Mouse (Mus musculus): Measurements from ENCODE around the gene Mob4. TPM values are rescaled to one million over a fixed set of nuclear protein-coding genes. Genes with fewer than 3 reads are reported as not detected.

Gene Mob4
- polyA plus RNA-seq (2015; fragmentation: Nextera tagmentation; extraction: Ambion mirVana), result 143 and 145 TPM in 2 replicates

DNA sequence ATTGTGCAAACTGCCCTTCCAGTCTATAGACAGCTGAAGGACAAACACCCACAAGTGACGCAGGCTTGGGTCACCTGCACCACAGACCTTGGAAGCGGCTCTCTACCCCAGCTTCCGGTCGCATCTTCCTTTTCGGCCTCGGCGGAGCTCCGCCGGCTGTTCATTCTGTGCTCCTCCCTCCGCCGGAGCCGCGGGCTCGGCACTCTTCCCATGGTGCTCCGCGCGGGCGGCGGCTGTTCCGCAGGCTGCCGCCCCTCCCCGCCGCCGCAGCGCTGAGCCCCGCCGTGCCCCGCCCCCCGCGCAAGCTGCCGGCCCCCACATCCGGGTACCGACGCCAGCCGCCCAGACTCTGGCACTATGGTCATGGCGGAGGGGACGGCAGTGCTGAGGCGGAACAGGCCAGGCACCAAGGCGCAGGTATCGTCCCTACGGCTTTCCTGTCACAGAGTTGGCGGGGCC, at the start of gene Mob4:
Gene Mob4 (plus strand): TSS at position 289 of the 459 bp plus-strand sequence.
- ATAC-seq (ENCODE audit: low read depth), result peak; percentile 97
- H3K4me3 ChIP-seq (ENCODE audit: low read length), result peak within 1 kb of the TSS; percentile 98
- H3K27ac ChIP-seq (ENCODE audit: low read length), result peak within 1 kb of the TSS; percentile 98
- peak within 1 kb of the TSS; percentile 99 for H3K9ac ChIP-seq (ENCODE audit: low read length)
- under 1% methylated on average over 42 of the region's 42 CpGs for WGBS
- H3K4me1 ChIP-seq (replicated peaks; ENCODE audit: control insufficient read depth, insufficient read depth, low read length), result peaks cover 12% of the 10 kb centered on the region
- H3K27me3 ChIP-seq (ENCODE audit: control insufficient read depth, insufficient read depth, low read depth, low read length), result no peaks in the 10 kb centered on the region
- H3K36me3 ChIP-seq (ENCODE audit: control insufficient read depth, insufficient read depth, low read length), result no peaks in the 10 kb centered on the region
- peak within 1 kb of the TSS; percentile 73 for H3K4me2 ChIP-seq (ENCODE audit: low read depth, low read length)
- no peaks in the 10 kb centered on the region for H3K9me3 ChIP-seq (ENCODE audit: control insufficient read depth, low read length)

DNA sequence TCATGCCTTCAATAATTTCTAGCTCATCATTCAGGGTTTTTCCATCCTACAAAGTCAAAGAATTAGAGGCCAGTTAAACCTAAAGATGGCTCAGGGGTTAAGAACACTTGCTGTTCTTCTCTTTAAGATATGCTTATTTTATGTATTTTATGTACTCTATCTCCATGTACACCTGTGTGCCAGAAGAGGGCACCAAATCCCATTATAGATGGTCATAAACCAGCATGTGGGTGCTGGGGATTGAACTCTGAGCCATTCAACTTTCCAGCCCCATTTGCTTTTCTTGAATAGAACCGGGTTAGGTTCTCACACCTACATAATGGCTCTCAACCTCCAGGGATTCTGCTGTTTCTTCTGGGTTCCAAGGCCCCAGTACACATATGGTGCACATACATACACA, 48.9 kb upstream of the Mob4 start:
- Histone ChIP-seq H3K4me1 (replicated peaks; ENCODE audit: control insufficient read depth, insufficient read depth, low read length) (peaks cover 13% of the 10 kb centered on the region), H3K4me2 (ENCODE audit: low read depth, low read length) (no peak overlapping the region), H3K27me3 (ENCODE audit: control insufficient read depth, insufficient read depth, low read depth, low read length) (no peaks in the 10 kb centered on the region), H3K27ac (ENCODE audit: low read length) (no peak overlapping the region), H3K9ac (ENCODE audit: low read length) (no peak overlapping the region), H3K9me3 (ENCODE audit: control insufficient read depth, low read length) (0 out of 2 replicates have a peak, but pooled peaks cover 3% of the 10 kb centered on the region), H3K4me3 (ENCODE audit: low read length) (no peak overlapping the region), H3K36me3 (ENCODE audit: control insufficient read depth, insufficient read depth, low read length) (peaks cover 45% of the 10 kb centered on the region)
- ATAC-seq (ENCODE audit: low read depth), result no peak
- WGBS, result 78% methylated on average over 1 of the region's 1 CpGs

DNA sequence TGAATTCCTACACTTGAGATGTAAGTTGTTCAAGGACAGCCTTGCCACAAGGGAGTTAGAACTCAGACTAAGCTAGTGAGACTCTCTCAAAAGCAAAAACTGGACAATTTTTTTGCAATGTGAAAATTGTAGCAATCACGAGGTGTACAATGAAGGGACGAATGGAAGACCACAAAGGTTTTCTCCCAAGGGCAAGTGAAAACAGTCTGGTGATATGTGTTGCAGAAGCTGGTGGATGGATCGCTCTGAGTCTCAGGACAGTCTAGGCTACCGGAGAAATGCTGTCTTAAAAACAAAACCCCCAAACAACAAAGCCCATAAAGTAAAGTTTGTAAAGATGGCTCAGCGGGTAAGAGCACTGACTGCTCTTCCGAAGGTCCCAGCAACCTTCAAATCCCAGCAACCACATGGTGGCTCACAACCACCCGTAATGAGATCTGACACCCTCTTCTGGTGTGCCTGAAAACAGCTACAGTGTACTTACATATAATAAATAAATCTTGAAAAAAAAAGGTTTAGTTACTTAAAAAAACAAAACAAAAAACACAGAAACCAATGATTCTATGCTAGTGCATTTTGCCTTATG, 45.2 kb upstream of the Mob4 start:
- H3K4me2 ChIP-seq (ENCODE audit: low read depth, low read length), result peak overlapping the region; percentile 77
- WGBS, result 46% methylated on average over 7 of the region's 7 CpGs

DNA sequence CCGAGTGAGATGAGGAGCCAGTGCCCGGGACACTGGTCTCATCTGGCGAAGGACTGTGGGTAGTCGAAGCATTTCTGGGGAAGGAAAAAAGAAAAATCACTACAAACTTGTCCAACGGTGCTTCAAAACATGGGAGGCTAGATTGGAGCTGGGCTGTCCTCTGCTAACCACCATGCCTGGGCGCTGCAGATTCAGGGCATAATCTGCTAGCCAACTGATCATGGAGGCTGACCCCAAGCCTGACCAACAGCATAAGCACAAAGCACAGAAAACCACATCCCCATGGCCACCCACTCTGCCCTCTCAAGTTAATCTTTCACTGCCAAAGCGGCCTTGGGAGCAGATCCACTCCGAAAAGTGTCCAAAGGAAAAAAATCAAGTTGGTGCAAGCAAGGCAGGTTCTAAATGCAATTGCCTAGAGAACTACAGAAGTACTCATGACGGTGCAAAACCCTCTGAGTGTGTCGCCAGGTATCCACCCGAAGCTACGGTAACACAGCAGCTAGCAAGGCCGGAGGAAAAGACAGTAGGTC, 44.1 kb upstream of the Mob4 start:
- H3K9ac ChIP-seq (ENCODE audit: low read length), result peak overlapping the region; percentile 96
- H3K27me3 ChIP-seq (ENCODE audit: control insufficient read depth, insufficient read depth, low read depth, low read length), result no peaks in the 10 kb centered on the region
- ATAC-seq (ENCODE audit: low read depth), result peak; percentile 0; the same call in 1 of the 2 replicates
- H3K36me3 ChIP-seq (ENCODE audit: control insufficient read depth, insufficient read depth, low read length), result peaks cover 25% of the 10 kb centered on the region
- H3K4me1 ChIP-seq (replicated peaks; ENCODE audit: control insufficient read depth, insufficient read depth, low read length), result peaks cover 25% of the 10 kb centered on the region
- H3K4me2 ChIP-seq (ENCODE audit: low read depth, low read length), result peak overlapping the region; percentile 77
- 0 out of 2 replicates have a peak, but pooled peaks cover 3% of the 10 kb centered on the region for H3K9me3 ChIP-seq (ENCODE audit: control insufficient read depth, low read length)
- WGBS, result under 1% methylated on average over 13 of the region's 13 CpGs
- H3K4me3 ChIP-seq (ENCODE audit: low read length), result peak overlapping the region; percentile 99
- H3K27ac ChIP-seq (ENCODE audit: low read length), result peak overlapping the region; percentile 97

More for the DNA sequence above, 45.2 kb upstream of the Mob4 start:
- Histone ChIP-seq H3K4me1 (replicated peaks; ENCODE audit: control insufficient read depth, insufficient read depth, low read length) (peaks cover 25% of the 10 kb centered on the region), H3K27ac (ENCODE audit: low read length) (no peak overlapping the region), H3K27me3 (ENCODE audit: control insufficient read depth, insufficient read depth, low read depth, low read length) (no peaks in the 10 kb centered on the region), H3K36me3 (ENCODE audit: control insufficient read depth, insufficient read depth, low read length) (peaks cover 25% of the 10 kb centered on the region), H3K9me3 (ENCODE audit: control insufficient read depth, low read length) (0 out of 2 replicates have a peak, but pooled peaks cover 3% of the 10 kb centered on the region), H3K9ac (ENCODE audit: low read length) (0 out of 2 replicates have a peak overlapping the region, but pooled peaks have one; percentile 14), H3K4me3 (ENCODE audit: low read length) (peak overlapping the region; percentile 18; the same call in 1 of the 2 replicates)
- no peak for ATAC-seq (ENCODE audit: low read depth)

DNA sequence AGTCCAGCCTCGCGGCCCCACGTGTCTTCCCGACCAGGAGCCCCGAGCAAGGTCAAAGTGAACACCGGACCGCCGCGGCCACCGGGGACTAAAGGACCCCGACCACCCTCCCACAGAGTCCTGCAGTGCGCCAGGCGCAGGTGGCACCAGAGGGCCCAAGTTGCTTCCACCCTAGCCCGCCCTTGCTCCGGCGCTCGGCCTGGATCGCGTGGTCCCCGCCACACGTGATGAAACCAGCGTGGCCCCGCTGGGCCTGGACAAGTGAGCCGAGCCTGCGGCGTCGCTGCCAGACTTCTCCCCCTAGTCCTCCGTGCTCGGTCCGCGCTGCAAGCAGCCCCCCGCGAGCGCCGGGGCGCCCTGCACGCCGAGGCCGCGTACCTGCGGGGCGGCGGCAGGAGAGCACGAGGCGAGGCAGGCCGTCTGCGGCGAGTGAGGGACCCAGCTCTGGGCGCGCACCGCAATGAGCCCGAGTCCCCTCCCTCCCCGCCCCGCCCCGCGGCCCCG, 43.6 kb upstream of the Mob4 start:
- Histone ChIP-seq H3K36me3 (ENCODE audit: control insufficient read depth, insufficient read depth, low read length) (peaks cover 24% of the 10 kb centered on the region), H3K4me3 (ENCODE audit: low read length) (peak overlapping the region; percentile 99), H3K9me3 (ENCODE audit: control insufficient read depth, low read length) (0 out of 2 replicates have a peak, but pooled peaks cover 3% of the 10 kb centered on the region), H3K27ac (ENCODE audit: low read length) (peak overlapping the region; percentile 97), H3K9ac (ENCODE audit: low read length) (peak overlapping the region; percentile 96), H3K27me3 (ENCODE audit: control insufficient read depth, insufficient read depth, low read depth, low read length) (no peaks in the 10 kb centered on the region), H3K4me1 (replicated peaks; ENCODE audit: control insufficient read depth, insufficient read depth, low read length) (peaks cover 25% of the 10 kb centered on the region), H3K4me2 (ENCODE audit: low read depth, low read length) (peak overlapping the region; percentile 77)
- under 1% methylated on average over 31 of the region's 57 CpGs for WGBS
- peak; percentile 54 for ATAC-seq (ENCODE audit: low read depth)

DNA sequence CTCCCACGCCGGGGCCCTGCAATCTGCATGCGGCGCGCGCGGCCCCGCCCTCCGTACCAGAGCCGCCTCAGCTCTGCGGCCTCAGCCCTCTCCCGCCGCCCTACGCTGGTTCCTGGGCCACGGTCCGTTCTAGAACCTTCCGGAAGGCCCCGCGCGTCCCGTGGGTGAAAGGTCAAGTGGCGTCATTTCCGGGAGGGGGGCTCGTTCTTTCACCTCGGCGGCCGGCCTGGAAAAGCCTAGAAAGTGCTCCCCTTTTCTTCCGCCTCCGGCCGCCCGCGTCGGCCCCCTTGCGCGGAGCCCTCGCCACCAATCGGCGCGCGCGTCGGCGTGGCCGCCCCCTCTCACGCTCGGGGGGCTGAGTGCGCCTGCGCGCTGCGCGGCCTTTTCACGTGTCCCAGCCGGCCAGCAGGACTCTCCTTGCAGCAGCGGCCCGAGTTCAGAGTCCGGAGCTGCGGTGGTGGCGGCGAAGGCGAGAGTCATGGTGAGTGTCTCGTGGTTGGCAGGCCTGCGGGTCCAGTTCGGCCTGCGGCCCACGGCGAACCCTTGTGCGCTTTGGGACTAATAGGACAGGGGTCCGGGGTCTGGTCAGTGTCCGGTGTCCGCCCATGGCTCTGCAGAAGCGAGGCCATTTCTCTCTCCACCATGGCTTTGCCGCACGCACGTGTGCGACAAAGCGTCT, 43.0 kb upstream of the Mob4 start, which contains the start of the genes Hspe1 and Hspd1:
Gene Hspe1 (plus strand): TSS at position 201 of the 679 bp plus-strand sequence.
Gene Hspd1 (minus strand): TSS at position 312 of the 679 bp plus-strand sequence.
- peak within 1 kb of the TSS; percentile 96 for H3K9ac ChIP-seq (ENCODE audit: low read length)
- peak within 1 kb of the TSS; percentile 97 for H3K27ac ChIP-seq (ENCODE audit: low read length)
- H3K4me1 ChIP-seq (replicated peaks; ENCODE audit: control insufficient read depth, insufficient read depth, low read length), result peaks cover 25% of the 10 kb centered on the region
- peak within 1 kb of the TSS; percentile 87 for H3K4me2 ChIP-seq (ENCODE audit: low read depth, low read length)
- H3K36me3 ChIP-seq (ENCODE audit: control insufficient read depth, insufficient read depth, low read length), result peaks cover 19% of the 10 kb centered on the region
- WGBS, result under 1% methylated on average over 66 of the region's 76 CpGs
- peak within 1 kb of the TSS; percentile 99 for H3K4me3 ChIP-seq (ENCODE audit: low read length)
- no peaks in the 10 kb centered on the region for H3K9me3 ChIP-seq (ENCODE audit: control insufficient read depth, low read length)
- ATAC-seq (ENCODE audit: low read depth), result peak; percentile 96
- H3K27me3 ChIP-seq (ENCODE audit: control insufficient read depth, insufficient read depth, low read depth, low read length), result no peaks in the 10 kb centered on the region

DNA sequence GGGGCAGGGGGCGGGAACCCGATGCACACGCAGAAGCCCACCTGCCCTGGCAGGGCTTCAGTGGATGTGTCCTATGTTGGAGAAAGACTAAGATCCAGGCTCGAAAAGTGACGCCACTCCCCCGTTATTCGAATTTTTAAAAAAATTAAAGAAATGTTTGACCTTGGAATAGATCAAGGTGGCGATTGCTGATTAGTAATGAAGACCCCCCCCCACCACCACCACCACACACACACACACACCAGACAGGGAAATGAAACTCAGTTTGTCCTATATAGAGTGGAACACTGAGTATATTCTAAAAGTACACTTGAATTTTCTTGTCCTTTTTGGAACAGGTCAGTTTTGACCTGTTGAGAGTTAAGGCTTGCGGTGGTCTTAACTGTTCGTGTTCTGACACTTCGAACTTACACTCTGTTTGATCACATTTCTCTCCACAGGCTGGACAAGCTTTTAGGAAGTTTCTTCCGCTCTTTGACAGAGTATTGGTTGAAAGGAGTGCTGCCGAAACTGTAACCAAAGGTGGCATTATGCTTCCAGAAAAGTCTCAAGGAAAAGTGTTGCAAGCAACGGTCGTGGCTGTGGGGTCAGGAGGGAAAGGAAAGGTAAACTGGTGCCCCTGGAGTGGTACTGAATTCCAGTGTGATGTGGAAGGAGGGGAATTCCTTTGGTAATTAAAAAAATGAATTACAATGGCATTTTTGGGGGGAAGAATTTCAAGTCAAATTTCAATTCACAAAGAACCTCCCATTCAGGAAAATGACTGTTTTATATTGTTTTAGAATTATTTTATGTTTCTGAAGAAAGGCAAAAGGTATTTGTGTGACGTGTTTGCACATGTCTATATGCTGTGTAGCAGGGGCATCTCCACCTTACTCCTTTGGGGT, 42.2 kb upstream of the Mob4 start:
- Histone ChIP-seq H3K4me1 (replicated peaks; ENCODE audit: control insufficient read depth, insufficient read depth, low read length) (peaks cover 25% of the 10 kb centered on the region), H3K36me3 (ENCODE audit: control insufficient read depth, insufficient read depth, low read length) (peaks cover 12% of the 10 kb centered on the region), H3K9ac (ENCODE audit: low read length) (peak overlapping the region; percentile 96), H3K27ac (ENCODE audit: low read length) (peak overlapping the region; percentile 97), H3K27me3 (ENCODE audit: control insufficient read depth, insufficient read depth, low read depth, low read length) (no peaks in the 10 kb centered on the region), H3K9me3 (ENCODE audit: control insufficient read depth, low read length) (no peaks in the 10 kb centered on the region), H3K4me3 (ENCODE audit: low read length) (peak overlapping the region; percentile 99), H3K4me2 (ENCODE audit: low read depth, low read length) (peak overlapping the region; percentile 87)
- WGBS, result 4% methylated on average over 16 of the region's 16 CpGs
- no peak for ATAC-seq (ENCODE audit: low read depth)

DNA sequence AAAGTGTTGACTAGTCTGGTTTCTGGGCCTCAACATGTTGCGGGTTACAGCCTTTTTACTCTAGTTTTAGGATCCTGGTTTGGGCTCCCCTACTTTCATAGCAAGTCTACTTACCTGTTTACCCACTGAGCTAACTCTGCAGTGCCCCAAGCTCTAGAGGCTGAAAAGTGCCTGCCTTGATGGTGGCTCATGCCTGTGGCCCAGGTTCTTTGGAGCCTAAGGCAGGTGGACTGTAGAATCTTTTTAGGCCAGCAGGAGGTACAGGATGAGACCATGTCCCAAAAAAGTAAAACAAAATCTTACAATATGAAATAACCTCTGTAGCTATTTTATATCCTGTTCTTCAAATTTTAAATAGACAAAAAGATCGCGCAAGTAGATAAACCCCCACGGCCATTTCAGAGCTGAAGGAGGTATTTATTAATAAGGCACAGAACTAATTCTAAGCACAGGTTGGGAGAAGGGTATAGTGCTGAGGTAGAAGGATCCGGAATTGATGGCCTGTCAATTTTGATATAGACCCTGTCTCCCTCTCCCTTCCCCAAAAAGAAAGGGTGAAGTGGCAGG, 41.5 kb upstream of the Mob4 start:
- no peaks in the 10 kb centered on the region for H3K27me3 ChIP-seq (ENCODE audit: control insufficient read depth, insufficient read depth, low read depth, low read length)
- H3K4me3 ChIP-seq (ENCODE audit: low read length), result peak overlapping the region; percentile 99
- H3K4me2 ChIP-seq (ENCODE audit: low read depth, low read length), result peak overlapping the region; percentile 87
- no peaks in the 10 kb centered on the region for H3K9me3 ChIP-seq (ENCODE audit: control insufficient read depth, low read length)
- ATAC-seq (ENCODE audit: low read depth), result no peak
- peaks cover 9% of the 10 kb centered on the region for H3K36me3 ChIP-seq (ENCODE audit: control insufficient read depth, insufficient read depth, low read length)
- H3K4me1 ChIP-seq (replicated peaks; ENCODE audit: control insufficient read depth, insufficient read depth, low read length), result peaks cover 23% of the 10 kb centered on the region
- peak overlapping the region; percentile 25; the same call in 1 of the 2 replicates for H3K9ac ChIP-seq (ENCODE audit: low read length)
- 70% methylated on average over 5 of the region's 5 CpGs for WGBS
- H3K27ac ChIP-seq (ENCODE audit: low read length), result peak overlapping the region; percentile 31; the same call in 1 of the 2 replicates
